Mouse (Mus musculus) stomach, embryonic 16.5 days (tissue): ENCODE measurements around the gene Hdac7. TPM values are rescaled to one million over a fixed set of nuclear protein-coding genes. Genes with fewer than 3 reads are reported as not detected.

Source experiments
- ATAC-seq: fragments of 200-750 bp; cut with Nextera tagmentation; 2 replicates; pipeline ENCODE4 v1.8.0; 2017; ENCODE audit warnings: moderate number of reproducible peaks, moderate TSS enrichment; ENCODE audit not compliant: insufficient read depth, low FRiP score
- H3K27ac ChIP-seq: fragments of 300-500 bp; sonication (generic); 2 replicates; pipeline ENCODE4 v1.5.1; 2014; ENCODE audit warnings: low read length
- H3K27me3 ChIP-seq: fragments of 300-500 bp; sonication (generic); 2 replicates; pipeline ENCODE4 v1.6.1; 2014; ENCODE audit warnings: low read length, control low read depth, mixed read lengths; ENCODE audit not compliant: control insufficient read depth, insufficient read depth
- H3K36me3 ChIP-seq: fragments of 300-500 bp; sonication (generic); 2 replicates; pipeline ENCODE4 v1.6.1; 2014; ENCODE audit warnings: low read length; ENCODE audit not compliant: control insufficient read depth, insufficient read depth
- H3K4me1 ChIP-seq: fragments of 300-500 bp; sonication (generic); 2 replicates; pipeline ENCODE4 v1.6.1; 2014; ENCODE audit warnings: low read length, control low read depth, mixed read lengths; ENCODE audit not compliant: control insufficient read depth, insufficient read depth
- H3K4me2 ChIP-seq: fragments of 300-500 bp; sonication (generic); 2 replicates; pipeline ENCODE4 v1.6.1; 2014; ENCODE audit warnings: low read depth, low read length, mixed read lengths
- H3K4me3 ChIP-seq: fragments of 300-500 bp; sonication (generic); replicated peaks from 2 replicates; pipeline ENCODE4 v1.5.1; 2014; ENCODE audit warnings: mild to moderate bottlenecking, low read length
- H3K9ac ChIP-seq: fragments of 300-500 bp; sonication (generic); 2 replicates; pipeline ENCODE4 v1.6.1; 2014; ENCODE audit warnings: low read length
- H3K9me3 ChIP-seq: fragments of 300-500 bp; sonication (generic); replicated peaks from 2 replicates; pipeline ENCODE4 v1.6.1; 2016; ENCODE audit warnings: low read length, control low read depth; ENCODE audit not compliant: control insufficient read depth
- WGBS: fragments of 180-500 bp; shearing (Covaris S2); extraction: QIAGEN DNeasy Blood & Tissue Kit; methylation state at CpG from one replicate; pipeline ENCODE4 v1.1.7; 2014; 5-methylcytosine and 5-hydroxymethylcytosine counted together
- polyA plus RNA-seq: library from polyadenylated mRNA; unstranded; fragments of >200 nt; fragmentation: Nextera tagmentation; extraction: Ambion mirVana; gene quantifications from 2 replicates; pipeline ENCODE4 v1.2.1, GENCODE M21; 2015

The Hdac7 gene
- polyA plus RNA-seq, 1 experiment from 2014 or later: 20.4 TPM

DNA sequence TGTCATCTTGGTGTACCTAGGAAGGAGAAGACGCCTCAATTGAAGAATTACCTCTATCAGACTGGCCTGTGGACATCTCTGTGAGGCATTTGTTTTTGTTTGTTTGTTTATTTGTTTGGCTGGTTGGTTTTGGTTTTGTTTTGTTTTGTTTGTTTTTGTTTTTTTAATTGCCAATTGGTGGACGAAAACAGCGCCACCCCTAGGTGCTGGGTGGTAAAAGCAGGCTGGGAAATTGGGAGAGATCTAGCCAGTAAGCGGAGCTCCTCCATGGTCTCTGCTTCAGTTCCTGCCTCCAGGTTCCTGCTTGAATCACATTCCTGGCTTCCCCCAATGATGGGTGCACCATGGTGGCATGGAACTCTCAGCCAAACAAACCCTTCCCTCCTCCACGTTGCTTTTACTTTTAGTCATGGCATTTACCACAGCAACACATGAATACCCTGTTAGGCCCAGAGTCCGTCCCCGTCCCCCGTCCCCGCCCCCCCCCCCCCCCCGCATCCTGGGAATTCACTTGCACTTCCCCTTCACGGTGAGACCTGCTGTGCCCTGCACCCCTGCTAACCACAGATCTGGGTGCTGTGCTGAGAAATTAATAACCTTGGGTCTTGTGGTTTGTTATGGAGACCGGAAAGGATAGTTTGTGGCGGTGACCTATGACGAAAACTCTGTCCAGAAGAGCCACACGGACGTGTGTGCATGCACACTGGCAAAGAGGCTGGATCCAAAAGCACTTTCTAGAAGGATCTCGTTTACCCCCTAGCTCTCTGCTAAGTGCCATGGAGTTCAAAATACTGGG lies 27.9 kb downstream of the Hdac7 start:
- Histone ChIP-seq H3K36me3 (no peaks in the 10 kb centered on the region), H3K4me2 (no peak overlapping the region), H3K9me3 (no peaks in the 10 kb centered on the region), H3K4me3 (no peak overlapping the region), H3K27me3 (no peaks in the 10 kb centered on the region), H3K9ac (no peak overlapping the region), H3K27ac (no peak overlapping the region), H3K4me1 (peaks cover 39% of the 10 kb centered on the region)
- WGBS: 89% methylated on average over 17 of the region's 17 CpGs
- no peak for ATAC-seq

GRCm38 (mm10) chr15:97815254-97815653 lies 29.0 kb downstream of the Hdac7 start:
- Histone ChIP-seq H3K9ac (no peak overlapping the region), H3K4me3 (no peak overlapping the region), H3K4me1 (peaks cover 29% of the 10 kb centered on the region), H3K36me3 (no peaks in the 10 kb centered on the region), H3K9me3 (no peaks in the 10 kb centered on the region), H3K27me3 (no peaks in the 10 kb centered on the region), H3K27ac (no peak overlapping the region), H3K4me2 (no peak overlapping the region)
- ATAC-seq: no peak
- 88% methylated on average over 4 of the region's 4 CpGs for WGBS

DNA sequence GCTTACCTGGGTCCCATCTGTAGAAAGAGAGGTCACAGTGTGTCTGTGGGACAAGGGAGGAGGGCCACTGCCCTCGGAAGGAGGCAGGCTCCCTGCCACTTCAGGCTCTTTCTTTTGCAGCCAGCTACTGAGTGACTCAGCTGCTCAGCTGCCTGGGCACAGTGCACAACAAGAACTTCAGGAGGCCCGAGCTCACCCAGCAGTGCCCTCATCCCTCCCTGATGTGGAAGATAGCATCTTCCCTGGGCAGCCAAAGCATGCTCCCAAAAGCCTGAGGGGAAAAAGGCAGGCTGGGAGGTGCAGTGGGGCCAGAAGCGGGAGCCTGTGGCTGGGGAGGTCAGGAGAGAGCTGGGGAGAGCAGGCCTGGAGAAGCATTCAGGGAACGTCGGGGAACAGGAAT lies 29.6 kb downstream of the Hdac7 start:
- H3K4me2 ChIP-seq: no peak overlapping the region
- peaks cover 29% of the 10 kb centered on the region for H3K4me1 ChIP-seq
- no peaks in the 10 kb centered on the region for H3K36me3 ChIP-seq
- H3K27ac ChIP-seq: peak overlapping the region; percentile 15; the same call in 1 of the 2 replicates
- no peak overlapping the region for H3K9ac ChIP-seq
- no peaks in the 10 kb centered on the region for H3K9me3 ChIP-seq
- no peak for ATAC-seq
- no peak overlapping the region for H3K4me3 ChIP-seq
- 48% methylated on average over 5 of the region's 5 CpGs for WGBS
- no peaks in the 10 kb centered on the region for H3K27me3 ChIP-seq

GRCm38 (mm10) chr15:97813452-97814204 lies 30.7 kb downstream of the Hdac7 start:
- Histone ChIP-seq H3K4me3 (no peak overlapping the region), H3K4me2 (peak overlapping the region; percentile 1; the same call in 1 of the 2 replicates), H3K4me1 (peaks cover 29% of the 10 kb centered on the region), H3K27ac (peak overlapping the region; percentile 42), H3K27me3 (no peaks in the 10 kb centered on the region), H3K9me3 (no peaks in the 10 kb centered on the region), H3K9ac (peak overlapping the region; percentile 43), H3K36me3 (peaks cover 6% of the 10 kb centered on the region; the same call in 1 of the 2 replicates)
- ATAC-seq: 0 out of 2 replicates have a peak, but pooled peaks have one; percentile 33
- 36% methylated on average over 21 of the region's 21 CpGs for WGBS

- WGBS: 73% methylated on average over 7 of the region's 7 CpGs
- Histone ChIP-seq H3K4me1 (peaks cover 29% of the 10 kb centered on the region), H3K4me3 (no peak overlapping the region), H3K27ac (peak overlapping the region; percentile 42), H3K36me3 (peaks cover 8% of the 10 kb centered on the region; the same call in 1 of the 2 replicates), H3K9me3 (no peaks in the 10 kb centered on the region), H3K9ac (no peak overlapping the region), H3K27me3 (no peaks in the 10 kb centered on the region), H3K4me2 (no peak overlapping the region)
- no peak for ATAC-seq
Observed at GRCm38 (mm10) chr15:97812875-97813274, 31.4 kb downstream of the Hdac7 start.

GRCm38 (mm10) chr15:97812126-97812525 lies 32.2 kb downstream of the Hdac7 start:
- Histone ChIP-seq H3K4me1 (peaks cover 29% of the 10 kb centered on the region), H3K9ac (no peak overlapping the region; the same call in 1 of the 2 replicates), H3K27me3 (no peaks in the 10 kb centered on the region), H3K36me3 (peaks cover 13% of the 10 kb centered on the region), H3K4me2 (no peak overlapping the region), H3K27ac (no peak overlapping the region), H3K9me3 (no peaks in the 10 kb centered on the region), H3K4me3 (no peak overlapping the region)
- WGBS: 71% methylated on average over 6 of the region's 6 CpGs
- ATAC-seq: 0 out of 2 replicates have a peak, but pooled peaks have one; percentile 6

DNA sequence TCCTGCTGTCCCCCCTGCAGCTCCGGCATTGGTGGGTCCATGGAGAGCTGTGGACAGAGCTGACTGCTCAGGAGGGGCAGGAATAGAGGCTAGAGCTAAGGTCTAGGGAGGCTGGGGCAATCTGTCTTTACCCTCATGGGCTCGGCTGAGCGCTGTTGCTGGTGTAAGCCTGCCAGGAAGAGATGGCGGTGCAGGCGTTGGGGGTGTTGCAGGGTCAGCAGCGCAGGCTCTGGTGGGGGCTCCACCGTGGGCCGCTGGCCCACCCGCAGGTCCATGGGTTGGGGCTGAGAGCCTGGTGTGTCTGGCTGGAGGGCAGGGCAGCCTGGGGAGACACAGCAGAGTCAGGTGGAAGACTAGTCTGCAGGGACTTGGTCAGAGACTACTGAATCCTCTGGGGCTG lies 33.0 kb downstream of the Hdac7 start:
- no peak for ATAC-seq

GRCm38 (mm10) chr15:97810399-97810798 lies 33.9 kb downstream of the Hdac7 start:
- Histone ChIP-seq H3K4me2 (no peak overlapping the region), H3K9me3 (no peaks in the 10 kb centered on the region), H3K4me1 (peaks cover 29% of the 10 kb centered on the region), H3K27me3 (no peaks in the 10 kb centered on the region), H3K36me3 (peaks cover 14% of the 10 kb centered on the region), H3K9ac (no peak overlapping the region), H3K4me3 (no peak overlapping the region), H3K27ac (no peak overlapping the region)
- no peak for ATAC-seq
- 90% methylated on average over 5 of the region's 5 CpGs for WGBS

More for the DNA sequence above, 33.0 kb downstream of the Hdac7 start:
- 86% methylated on average over 9 of the region's 9 CpGs for WGBS
- Histone ChIP-seq H3K36me3 (peaks cover 14% of the 10 kb centered on the region), H3K27ac (no peak overlapping the region), H3K9ac (no peak overlapping the region), H3K4me2 (no peak overlapping the region), H3K4me3 (no peak overlapping the region), H3K9me3 (no peaks in the 10 kb centered on the region), H3K27me3 (no peaks in the 10 kb centered on the region), H3K4me1 (peaks cover 29% of the 10 kb centered on the region)

DNA sequence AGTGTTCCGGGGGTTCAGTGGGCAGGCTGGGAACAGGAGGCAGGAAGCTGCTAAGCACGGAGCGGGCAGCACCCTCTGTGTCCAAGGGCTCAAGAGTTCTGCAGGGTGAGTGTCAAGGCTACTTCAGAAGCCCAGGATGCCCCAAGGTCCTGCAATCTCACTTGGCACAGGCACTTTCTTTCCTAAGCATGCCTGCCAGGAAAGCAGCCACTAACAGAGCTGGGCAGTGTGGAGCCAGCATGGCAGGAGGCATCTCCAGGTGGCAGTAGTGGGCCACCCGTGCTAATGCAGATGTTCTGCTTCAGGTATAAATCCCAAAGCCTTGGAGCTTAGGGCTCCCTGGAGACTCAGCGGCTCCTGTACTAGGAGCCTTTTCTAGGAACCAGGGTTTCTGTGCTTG lies 34.4 kb downstream of the Hdac7 start:
- Histone ChIP-seq H3K36me3 (peaks cover 14% of the 10 kb centered on the region), H3K4me3 (no peak overlapping the region)
- WGBS: 81% methylated on average over 5 of the region's 5 CpGs

More for the DNA sequence above, 34.4 kb downstream of the Hdac7 start:
- no peaks in the 10 kb centered on the region for H3K27me3 ChIP-seq
- no peak overlapping the region for H3K27ac ChIP-seq
- no peak overlapping the region for H3K9ac ChIP-seq
- peaks cover 29% of the 10 kb centered on the region for H3K4me1 ChIP-seq
- no peak overlapping the region for H3K4me2 ChIP-seq
- no peaks in the 10 kb centered on the region for H3K9me3 ChIP-seq
- ATAC-seq: no peak; the same call in 1 of the 2 replicates
